Mouse (Mus musculus) ovary, adult 18-20 months (tissue): ENCODE results near the gene Ctrb1.

Experiments used
- DNase-seq: peaks from one replicate; pipeline ENCODE4 v3.0.0; 2022; ENCODE audit warnings: low spot score, mixed read lengths

Gene Ctrb1

DNA sequence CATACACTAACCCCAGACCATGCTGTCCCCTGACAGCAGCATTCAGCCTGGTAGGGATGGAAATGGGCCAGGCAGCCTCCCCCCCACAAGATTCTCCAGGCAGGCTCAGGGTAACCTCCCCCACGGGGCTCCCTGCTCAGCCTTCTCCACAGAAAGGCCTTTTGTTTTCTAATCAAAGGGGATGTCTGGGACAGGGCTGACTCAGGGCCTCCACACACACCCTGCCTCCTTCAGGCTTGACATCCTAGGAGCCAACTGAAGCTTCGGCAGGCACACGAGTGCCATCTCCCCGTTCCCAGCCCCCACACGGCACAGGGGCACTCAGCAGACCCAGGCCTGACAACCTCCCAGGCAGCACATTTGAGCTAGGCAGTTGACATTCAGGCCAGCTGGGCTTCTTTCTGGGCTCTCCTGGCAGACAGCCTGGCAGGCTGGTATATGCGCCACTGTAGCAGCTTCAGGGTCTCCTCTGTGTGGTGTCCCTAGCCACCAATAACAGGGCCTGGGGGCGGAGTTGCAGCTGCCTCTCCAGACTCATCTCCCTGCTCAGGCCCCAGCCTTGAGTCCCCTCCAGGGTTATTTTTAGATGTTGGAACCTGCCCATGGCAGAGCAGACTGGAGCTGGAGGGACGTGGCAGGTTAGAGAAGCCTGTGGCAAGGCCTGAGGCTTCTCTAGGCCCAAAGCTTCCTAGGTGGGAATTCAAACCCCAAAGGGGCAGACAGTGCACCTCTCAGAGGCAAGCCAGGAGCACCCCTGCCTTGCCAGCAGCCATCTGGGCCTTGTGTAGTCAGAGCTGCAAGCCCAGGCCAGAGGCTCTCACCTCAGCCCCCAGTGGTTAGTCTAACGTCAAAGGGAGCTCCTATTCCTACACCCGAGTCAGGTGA is 26.0 kb upstream of the Ctrb1 start:
- peak; percentile 84 for DNase-seq

DNA sequence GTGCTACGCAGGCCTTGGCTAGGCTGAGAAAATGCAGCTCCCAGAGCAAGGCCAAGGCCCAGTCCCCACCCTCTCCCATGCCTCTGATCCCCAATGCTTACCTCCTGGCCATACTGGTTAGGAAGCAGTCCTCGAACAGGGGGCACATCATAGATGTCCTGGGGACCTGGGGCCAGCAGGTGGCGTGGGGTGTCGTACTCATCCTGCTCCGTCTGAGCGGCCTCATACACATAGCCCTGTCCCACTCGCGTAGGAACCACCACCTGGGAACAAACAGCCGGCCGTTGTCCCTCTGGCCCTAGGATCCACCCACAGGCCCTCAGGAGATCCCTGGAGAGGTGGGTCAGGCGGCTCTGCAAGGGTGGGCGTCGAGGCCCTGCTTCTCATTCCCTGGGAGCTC is 24.7 kb upstream of the Ctrb1 start:
- no peak for DNase-seq

DNA sequence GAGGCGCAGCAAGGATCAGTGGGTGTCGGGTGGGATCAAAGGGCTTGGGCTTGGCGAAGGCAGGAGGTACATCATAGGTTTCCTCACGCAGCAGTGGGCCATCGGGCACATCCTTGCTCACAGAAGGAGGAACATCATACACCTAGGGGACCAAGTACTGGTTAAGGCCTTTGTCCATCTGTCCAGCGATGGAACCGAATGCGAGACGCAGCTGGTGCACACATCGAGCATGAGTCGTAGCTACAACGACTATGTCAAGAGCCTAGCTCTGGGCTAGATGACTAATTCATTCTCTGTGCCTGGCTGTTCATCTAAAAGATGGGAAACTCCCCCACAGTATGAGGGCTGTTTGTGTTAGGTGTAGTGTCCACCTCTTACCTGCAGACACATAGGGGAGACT is 23.5 kb upstream of the Ctrb1 start:
- no peak for DNase-seq

DNA sequence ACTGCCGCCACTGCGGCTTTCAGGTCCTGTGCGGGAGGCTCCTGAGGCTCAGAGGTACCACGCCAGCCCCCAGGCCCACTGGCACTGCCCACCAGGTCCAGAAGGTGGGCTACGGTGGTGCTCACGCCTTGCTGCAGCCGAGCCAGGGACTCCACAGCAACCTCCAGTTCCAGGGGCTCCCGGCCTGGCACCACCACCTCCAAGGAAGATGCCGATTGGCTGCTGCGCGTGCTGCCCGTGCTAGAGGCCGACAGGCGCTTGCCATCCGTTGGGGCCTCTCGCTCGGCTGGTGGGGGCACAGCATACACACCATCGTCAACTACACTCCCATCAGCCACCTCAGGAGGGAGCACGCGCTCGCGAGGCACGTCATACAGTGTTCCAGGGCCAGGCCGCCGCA is 23.0 kb upstream of the Ctrb1 start:
- no peak for DNase-seq

DNA sequence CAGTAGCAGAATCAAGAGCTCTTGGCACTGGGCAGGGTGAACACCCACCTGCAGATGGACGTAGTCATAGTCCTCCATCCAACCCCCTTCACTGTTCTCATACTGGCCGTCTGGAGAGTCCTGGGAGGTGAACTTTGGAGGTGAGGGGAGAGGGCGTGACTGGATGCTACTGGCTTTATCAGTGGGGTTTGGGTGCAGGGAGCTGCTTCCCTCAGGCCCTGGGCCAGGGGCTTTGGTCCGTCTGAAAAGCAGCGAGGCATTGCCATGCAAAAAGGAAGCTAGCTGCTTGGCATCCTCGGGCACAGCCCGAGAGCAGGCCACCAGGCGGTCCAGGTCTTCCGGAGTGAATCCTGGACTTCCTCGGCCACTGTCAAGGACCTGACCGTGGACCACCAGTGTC is 22.5 kb upstream of the Ctrb1 start:
- no peak for DNase-seq

DNA sequence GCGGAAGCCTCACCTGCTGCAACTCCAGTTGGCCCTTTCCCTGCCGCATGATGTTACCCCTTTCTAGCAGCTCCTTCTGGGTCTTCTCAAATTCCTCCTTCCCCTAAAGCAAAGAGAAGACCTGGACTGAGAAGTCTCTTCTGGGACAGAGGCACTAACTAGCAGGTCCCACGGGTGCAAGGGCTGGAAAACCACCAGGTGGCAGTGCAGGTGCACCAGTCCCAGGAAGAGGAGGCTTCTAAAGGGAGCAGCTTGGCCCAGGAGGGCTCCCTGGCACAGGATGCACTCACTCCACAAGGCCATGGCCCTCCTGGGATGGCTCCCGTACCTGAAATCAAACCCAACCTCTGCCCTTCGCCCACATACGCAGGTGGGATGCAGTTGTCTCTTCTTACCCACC is 21.8 kb upstream of the Ctrb1 start:
- no peak for DNase-seq

DNA sequence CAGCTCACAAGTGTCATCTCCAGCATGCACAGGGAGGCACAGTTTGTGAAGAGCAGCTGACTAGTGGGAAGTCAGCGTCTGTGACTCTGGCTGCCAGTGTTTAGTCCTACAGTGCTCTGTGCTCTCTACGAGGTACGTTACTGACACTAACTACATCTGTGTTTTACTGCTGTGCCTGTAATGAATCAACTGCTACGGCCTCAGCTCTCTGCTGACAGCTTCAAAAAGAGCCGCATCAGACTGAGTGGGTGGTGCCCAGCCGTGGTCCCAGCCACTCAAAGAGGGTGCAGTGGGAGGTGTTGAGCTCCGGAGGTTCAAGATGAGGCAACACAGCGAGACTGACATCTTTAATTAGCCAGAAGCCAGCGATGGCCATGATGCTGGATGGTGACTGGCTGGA is 21.3 kb upstream of the Ctrb1 start:
- DNase-seq: no peak

DNA sequence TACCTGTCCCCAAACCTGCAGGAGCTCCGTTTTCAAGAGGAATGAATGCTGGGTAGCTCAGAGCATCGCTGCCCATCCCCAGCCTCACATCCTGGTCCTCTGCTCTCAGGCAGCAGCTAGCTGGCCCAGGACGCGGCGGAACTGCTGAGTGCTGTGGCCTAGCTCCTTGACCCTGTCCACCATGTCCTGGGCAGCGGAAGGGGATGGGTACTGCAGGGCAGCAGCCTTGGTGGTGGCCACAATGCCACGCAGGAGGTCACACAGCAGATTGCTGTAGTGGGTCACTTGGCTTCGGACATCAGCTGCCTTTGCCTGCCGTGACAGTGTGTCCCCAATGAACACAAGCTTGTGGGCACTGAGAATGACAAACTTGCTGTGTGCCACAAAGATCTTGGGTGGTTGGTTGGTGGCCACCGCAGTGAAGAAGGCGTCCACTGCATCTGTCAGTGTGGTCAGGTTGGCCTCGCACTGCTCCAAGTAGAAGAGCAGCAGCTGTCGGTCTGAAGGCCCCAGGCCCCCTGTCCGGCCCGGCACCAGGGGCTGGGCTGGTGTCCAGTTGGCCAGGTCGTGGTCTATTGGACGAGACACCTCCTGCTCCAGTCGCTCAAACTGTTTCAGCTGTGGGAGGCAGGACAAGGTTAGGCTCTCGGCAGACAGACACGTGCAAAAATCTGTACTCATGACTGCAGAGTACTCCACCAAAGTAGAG is 20.1 kb upstream of the Ctrb1 start:
- DNase-seq: no peak

DNA sequence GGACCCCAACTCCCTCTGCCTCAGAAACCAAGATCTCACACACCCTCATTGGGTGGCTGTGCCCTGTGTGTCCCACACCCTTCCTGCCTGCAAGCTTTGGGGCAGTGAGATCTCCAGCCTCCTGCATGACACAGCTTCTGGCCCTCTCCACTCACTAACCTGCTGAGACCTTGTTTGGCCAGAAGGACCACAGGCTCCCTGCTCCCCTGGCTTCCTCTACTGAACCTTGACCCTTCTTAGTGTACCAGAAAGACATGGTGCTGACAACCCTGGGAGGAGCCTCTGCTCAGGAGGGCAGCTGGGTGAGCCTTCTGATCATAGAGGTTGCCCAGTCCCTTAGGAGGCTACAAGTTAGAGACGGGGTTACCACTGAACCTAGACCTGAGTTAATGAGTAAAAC is 18.4 kb upstream of the Ctrb1 start:
- DNase-seq: no peak

DNA sequence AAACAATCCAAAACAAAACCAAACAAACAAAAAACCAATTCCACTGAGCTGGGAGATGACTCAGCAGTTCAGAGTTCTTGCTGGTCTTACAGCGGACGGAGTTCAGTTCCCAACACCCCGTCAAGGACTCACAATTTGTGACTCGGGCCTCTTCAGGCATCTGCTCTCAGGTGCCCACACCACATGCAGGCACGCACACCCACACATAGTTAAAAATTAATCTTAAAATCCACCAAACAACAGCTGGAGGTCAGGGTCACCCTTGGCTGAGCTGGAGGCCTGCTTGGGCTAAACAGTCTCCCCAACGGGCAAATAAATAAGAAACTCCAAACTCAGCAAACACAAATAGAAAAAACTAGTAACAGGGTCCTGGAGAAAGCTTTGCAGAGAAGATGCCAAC is 17.5 kb upstream of the Ctrb1 start:
- DNase-seq: no peak

DNA sequence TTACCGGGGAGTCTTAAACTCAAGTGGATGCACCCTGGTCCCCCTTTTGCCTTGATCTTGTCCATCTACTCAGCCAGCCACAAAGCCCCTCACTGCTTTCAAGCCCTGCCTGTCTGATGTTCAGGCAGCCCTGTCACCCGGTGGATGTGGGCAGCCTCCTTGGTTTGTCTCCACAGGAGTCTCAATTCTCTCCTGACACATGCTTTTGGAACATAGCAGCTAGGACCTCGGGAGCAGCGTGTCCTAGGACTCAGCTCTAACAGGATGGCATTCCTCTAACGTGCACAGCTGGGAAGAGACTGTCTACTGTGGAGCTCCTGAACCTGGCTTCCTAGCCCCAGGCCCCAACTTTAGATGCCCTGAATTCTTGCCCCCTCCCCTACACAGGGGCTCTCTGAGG is 14.9 kb upstream of the Ctrb1 start:
- no peak for DNase-seq

DNA sequence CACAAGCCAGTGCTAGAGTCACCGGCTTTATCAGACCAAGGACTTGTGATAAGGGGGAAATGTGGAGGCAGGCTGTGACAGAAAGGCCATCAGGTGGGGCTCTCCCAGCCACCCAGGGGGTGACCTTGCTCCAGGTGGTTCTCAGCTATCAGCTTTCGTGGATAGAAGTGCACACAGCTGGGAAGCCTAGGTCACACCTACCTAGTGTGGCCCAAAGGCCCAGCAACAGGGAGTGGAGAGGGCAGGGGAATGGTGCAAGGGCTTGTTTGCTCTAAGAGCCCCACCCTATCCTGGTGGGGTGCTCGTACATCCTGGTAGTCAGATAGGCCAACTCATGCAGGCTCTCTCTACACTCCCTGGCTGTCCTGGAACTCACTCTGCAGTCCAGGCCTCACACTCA is 14.4 kb upstream of the Ctrb1 start:
- DNase-seq: no peak

DNA sequence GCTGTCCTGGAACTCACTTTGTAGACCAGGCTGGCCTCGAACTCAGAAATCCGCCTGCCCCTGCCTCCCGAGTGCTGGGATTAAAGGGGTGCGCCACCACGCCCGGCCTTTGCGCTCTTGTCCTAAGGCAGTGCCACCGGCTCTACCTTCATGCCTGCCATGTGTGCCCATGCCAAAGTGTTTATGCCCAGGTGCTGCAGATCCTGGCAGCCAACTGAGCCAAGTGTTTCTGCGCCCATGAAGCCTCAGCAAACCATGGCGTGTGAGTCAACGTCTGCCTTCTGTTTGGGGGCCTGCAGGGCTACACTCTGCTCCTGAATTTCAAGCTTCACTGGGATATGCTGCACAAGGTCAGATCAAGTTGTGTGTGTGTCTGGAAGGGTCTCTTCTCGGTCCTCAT is 13.8 kb upstream of the Ctrb1 start:
- no peak for DNase-seq

DNA sequence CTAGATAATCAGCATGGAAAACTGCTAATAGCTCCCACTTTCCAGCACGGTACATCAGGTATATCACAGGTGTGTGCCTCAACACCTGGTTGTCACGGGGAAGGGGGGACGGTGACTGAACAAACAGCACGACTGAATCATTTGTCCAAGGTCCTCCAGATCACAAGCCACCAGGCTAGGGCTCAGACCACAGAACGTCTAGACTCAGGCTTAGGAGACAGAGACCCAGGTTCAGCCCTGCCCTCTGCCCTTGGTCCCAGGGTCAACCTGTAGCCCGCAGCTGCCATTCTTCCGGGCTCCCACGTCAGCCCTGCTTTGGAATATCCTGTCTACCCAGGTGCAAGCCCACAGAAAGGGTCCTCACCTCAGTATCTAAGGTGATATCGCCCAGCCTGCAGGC is 10.6 kb upstream of the Ctrb1 start:
- DNase-seq: no peak

DNA sequence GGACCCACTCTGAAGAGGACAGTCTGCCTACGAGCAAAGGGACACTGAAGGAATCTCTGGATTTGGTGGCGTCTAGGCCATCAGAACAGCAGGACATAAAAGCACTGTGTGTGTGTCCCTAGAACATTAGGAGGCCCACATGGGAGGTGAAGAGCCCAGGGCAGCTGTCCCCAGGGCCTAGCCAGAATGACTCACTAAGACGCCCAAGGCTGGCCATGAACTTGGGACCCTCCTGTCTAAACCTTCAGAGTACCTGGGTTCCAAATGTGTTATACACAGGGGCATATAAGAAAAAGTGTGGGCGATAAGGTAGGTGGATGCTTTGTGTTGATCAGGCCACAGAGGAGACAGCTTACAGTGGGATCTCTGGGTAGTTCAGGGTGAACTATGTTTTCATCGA is 9.9 kb upstream of the Ctrb1 start:
- DNase-seq: no peak

DNA sequence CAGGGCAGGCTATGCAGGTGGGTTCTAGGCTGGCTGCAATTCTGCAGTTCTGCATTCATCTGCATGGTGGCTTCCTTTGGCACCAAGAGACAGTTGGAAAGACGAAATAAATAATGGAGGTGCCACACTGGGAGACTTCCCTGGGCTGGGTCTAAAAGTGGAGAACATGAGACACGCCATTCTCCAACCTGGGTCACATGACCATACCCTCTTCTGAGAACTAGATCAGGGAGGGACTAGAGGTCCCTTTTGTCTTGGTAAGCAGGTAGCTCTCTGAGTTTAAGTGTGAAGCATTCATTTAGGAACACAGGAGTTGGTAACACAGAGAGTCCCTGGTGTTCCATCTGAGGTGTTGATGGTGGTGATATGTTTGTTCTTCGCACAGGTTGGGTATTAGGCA is 9.4 kb upstream of the Ctrb1 start:
- no peak for DNase-seq

DNA sequence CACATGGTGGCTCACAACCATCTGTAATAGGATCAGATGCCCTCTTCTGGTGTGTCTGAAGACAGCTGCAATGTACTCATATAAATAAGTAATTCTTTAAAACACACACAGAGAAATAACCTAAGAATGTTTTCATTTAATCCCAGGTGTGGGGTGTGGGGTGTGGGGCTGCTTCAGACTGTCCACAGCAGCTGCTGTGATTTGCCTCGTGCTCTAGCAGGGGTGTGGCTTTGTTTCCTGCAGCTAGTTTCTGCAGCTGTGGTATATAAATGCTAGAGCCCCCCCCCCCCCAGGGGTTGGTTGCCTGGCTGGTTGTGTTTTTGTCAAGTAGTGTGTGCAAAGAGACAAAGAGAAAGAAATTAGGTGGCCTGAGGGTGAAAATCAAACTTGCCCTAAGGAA is 8.2 kb upstream of the Ctrb1 start:
- DNase-seq: no peak

DNA sequence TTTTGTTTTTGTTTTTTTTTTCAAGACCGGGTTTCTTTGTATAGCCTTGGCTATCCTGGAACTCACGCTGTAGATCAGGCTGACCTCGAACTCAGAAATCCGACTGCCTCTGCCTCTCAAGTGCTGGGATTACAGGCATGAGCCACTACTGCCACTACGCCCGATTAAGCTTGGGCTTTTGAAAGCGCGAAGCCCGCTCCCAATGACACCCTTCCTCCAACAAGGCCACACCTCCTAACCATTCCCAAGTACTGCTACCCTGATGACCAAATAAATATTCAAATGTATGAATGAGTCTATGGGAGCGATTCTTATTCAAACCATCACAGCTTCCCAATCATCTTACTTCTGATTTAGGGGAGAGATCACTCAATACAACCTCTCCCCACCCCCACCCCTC is 6.8 kb upstream of the Ctrb1 start:
- DNase-seq: no peak

DNA sequence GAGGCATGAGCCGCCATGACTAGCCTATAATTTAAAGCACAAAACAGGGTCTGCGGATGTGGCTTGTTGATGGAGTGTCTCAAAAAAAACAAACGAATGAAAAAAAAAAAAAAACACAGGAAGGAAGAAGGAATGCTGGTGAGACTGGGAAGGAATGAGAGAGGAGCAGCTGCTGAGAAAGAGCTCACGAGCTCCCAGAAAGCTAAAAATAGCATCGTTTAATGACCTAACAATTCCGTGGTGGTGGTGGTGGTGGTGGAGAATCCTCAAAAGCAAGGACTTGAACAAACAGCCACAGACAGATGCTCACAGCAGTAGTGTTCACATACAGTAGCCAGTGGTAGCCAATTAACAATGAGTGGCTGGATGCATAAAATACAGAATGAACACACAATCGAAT is 4.6 kb upstream of the Ctrb1 start:
- no peak for DNase-seq

DNA sequence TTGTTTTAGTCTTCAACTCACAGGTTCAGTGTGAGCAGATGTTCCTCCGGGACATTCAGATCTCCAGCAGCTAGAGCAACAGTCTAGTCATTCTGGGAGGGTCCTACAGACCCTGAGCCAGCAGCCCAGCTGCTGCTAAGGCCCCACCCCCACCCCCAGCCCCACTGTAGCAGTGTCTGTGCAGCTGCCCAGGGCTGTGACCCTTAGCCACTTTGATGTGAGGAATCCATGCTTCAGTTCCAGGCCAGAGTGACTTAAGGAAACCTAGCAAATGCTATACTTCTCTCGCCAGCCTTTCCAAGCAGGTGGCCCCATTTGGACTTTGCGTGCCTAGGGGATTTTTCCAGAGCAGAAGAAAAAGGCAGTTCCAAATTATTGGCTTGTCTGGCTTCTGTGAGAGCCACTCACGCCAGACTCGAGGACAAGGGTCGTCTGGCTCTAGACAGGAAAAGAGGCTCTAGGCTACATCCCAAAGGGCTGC is 2.5 kb upstream of the Ctrb1 start:
- DNase-seq: no peak

DNA sequence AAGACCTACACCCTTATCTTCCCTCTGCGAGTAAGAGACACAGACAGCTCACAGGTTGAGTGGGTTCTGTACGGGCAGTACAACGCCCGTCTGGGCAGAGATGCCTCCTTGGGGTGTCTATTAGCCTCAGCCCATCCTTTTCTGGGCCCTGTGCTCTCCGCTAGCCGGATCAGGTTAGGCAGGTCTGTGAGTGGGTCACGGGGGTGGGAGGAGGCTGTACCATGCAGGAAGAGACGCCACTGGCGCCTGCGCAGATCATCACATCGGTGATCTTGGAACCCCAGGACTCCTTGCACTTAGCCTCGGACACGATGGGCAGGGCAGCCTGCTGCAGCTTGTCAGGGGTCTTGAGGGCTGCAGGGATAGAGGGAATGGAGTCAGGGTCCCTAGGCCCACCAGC is 3.9 kb downstream of the Ctrb1 start:
- no peak for DNase-seq

DNA sequence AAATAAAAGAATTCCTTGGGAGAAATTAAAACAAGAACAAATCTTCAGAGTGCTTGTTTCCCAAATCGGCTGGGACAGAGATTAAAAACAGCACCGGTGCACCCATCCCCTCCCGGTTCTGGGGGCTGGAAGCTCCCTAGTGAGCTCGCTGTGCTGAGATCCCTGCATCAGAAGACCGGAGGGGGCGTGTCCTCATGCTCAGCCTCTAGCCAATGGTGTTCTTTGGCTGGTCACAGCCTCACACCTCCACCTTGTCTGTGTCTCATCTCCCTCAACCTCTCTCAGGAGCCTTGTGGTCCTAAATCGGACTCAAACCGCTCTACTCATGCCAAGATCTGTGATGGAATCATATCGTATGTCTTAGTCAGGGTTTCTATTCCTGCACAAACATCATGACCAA is 8.3 kb downstream of the Ctrb1 start:
- no peak for DNase-seq

DNA sequence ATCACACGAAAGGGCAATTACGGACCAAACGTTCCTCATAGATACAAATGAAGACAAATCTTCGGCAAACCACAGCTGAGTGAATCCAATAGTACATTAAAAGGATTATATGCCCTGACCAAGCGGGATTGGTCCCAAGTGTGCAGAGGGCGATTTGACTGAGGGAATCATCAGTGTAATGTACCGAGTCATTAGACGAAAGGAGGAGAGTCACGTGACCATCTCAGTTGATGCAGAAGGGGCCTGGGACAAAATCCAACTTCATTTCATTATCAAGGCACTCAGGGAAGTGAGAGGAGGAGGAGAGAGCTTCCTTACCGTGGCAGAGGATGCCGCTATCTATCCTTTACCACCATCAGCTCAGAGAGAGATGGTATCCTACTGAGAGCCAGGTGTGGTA is 9.7 kb downstream of the Ctrb1 start:
- DNase-seq: no peak
